Mouse (Mus musculus) heart, embryonic 15.5 days (tissue): ENCODE results near the gene Cdyl. TPM values are rescaled to one million over a fixed set of nuclear protein-coding genes. Genes with fewer than 3 reads are reported as not detected.
A peak's percentile ranks its signal among the peaks of the same experiment; 100 is the strongest.

ENCODE experiments used
- ATAC-seq: fragments of 200-750 bp; cut with Nextera tagmentation; replicated peaks from 2 replicates; pipeline ENCODE4 v1.8.0; 2017; ENCODE audit warnings: low read depth, moderate TSS enrichment; ENCODE audit not compliant: insufficient number of reproducible peaks, insufficient read depth, low FRiP score
- H3K27ac ChIP-seq: fragments of 300-500 bp; sonication (generic); 2 replicates; pipeline ENCODE4 v1.5.1; 2015; ENCODE audit warnings: mild to moderate bottlenecking, inconsistent platforms
- H3K27me3 ChIP-seq: fragments of 300-500 bp; sonication (generic); 2 replicates; pipeline ENCODE4 v1.6.1; 2015; ENCODE audit warnings: inconsistent platforms
- H3K36me3 ChIP-seq: fragments of 300-500 bp; sonication (generic); 2 replicates; pipeline ENCODE4 v1.6.1; 2015; ENCODE audit warnings: mild to moderate bottlenecking, inconsistent platforms
- H3K4me1 ChIP-seq: fragments of 300-500 bp; sonication (generic); replicated peaks from 2 replicates; pipeline ENCODE4 v1.6.1; 2015; ENCODE audit warnings: inconsistent platforms
- H3K4me2 ChIP-seq: fragments of 300-500 bp; sonication (generic); 2 replicates; pipeline ENCODE4 v1.6.1; 2015; ENCODE audit warnings: inconsistent platforms, mild to moderate bottlenecking, moderate library complexity
- H3K4me3 ChIP-seq: fragments of 300-500 bp; sonication (generic); 2 replicates; pipeline ENCODE4 v1.5.1; 2015; ENCODE audit warnings: mild to moderate bottlenecking, inconsistent platforms
- H3K9ac ChIP-seq: fragments of 300-500 bp; sonication (generic); 2 replicates; pipeline ENCODE4 v1.6.1; 2015; ENCODE audit warnings: mild to moderate bottlenecking, inconsistent platforms
- H3K9me3 ChIP-seq: fragments of 300-500 bp; sonication (generic); replicated peaks from 2 replicates; pipeline ENCODE4 v1.6.1; 2016; ENCODE audit warnings: inconsistent platforms
- WGBS: fragments of 180-500 bp; shearing (Covaris S2); methylation state at CpG from one replicate; pipeline ENCODE4 v1.1.7; 2015; ENCODE audit warnings: mixed read lengths; 5-methylcytosine and 5-hydroxymethylcytosine counted together
- polyA plus RNA-seq: library from polyadenylated mRNA; unstranded; fragments of >200 nt; fragmentation: Nextera tagmentation; extraction: Ambion mirVana; gene quantifications from 2 replicates; pipeline ENCODE4 v1.2.1, GENCODE M21; 2015

Gene Cdyl
- polyA plus RNA-seq, 1 experiment from 2014 or later, result 10.0 TPM

- Histone ChIP-seq H3K9me3 (no peaks in the 10 kb centered on the region), H3K27ac (peak overlapping the region; percentile 96), H3K4me3 (peak overlapping the region; percentile 81), H3K4me2 (peak overlapping the region; percentile 91), H3K36me3 (no peaks in the 10 kb centered on the region), H3K27me3 (no peaks in the 10 kb centered on the region; the same call in 1 of the 2 replicates), H3K9ac (peak overlapping the region; percentile 94), H3K4me1 (peaks cover 23% of the 10 kb centered on the region)
- peak; percentile 45 for ATAC-seq
- WGBS, result under 1% methylated on average over 62 of the region's 93 CpGs
Measured at GRCm38 (mm10) chr13:35741620-35742421, 82.2 kb downstream of the Cdyl start.

GRCm38 (mm10) chr13:35742696-35743095 is 83.1 kb downstream of the Cdyl start:
- Histone ChIP-seq H3K9me3 (peaks cover 7% of the 10 kb centered on the region; the same call in 1 of the 2 replicates), H3K27me3 (no peaks in the 10 kb centered on the region; the same call in 1 of the 2 replicates), H3K4me3 (peak overlapping the region; percentile 81), H3K9ac (peak overlapping the region; percentile 94), H3K4me2 (peak overlapping the region; percentile 91), H3K4me1 (peaks cover 23% of the 10 kb centered on the region), H3K36me3 (no peaks in the 10 kb centered on the region), H3K27ac (0 out of 2 replicates have a peak overlapping the region, but pooled peaks have one; percentile 96)
- no peak for ATAC-seq
- 25% methylated on average over 4 of the region's 4 CpGs for WGBS

- Histone ChIP-seq H3K27me3 (no peaks in the 10 kb centered on the region; the same call in 1 of the 2 replicates), H3K4me3 (peak overlapping the region; percentile 81), H3K36me3 (no peaks in the 10 kb centered on the region), H3K27ac (no peak overlapping the region), H3K4me2 (peak overlapping the region; percentile 91), H3K4me1 (peaks cover 23% of the 10 kb centered on the region), H3K9ac (no peak overlapping the region), H3K9me3 (peaks cover 7% of the 10 kb centered on the region; the same call in 1 of the 2 replicates)
- 32% methylated on average over 1 of the region's 1 CpGs for WGBS
- no peak for ATAC-seq
Measured at GRCm38 (mm10) chr13:35743196-35743595, 83.6 kb downstream of the Cdyl start.

- no peak for ATAC-seq
- no peak overlapping the region for H3K9ac ChIP-seq
- no peak overlapping the region for H3K27ac ChIP-seq
- H3K4me1 ChIP-seq, result peaks cover 11% of the 10 kb centered on the region
- no peaks in the 10 kb centered on the region for H3K36me3 ChIP-seq
- peaks cover 7% of the 10 kb centered on the region; the same call in 1 of the 2 replicates for H3K9me3 ChIP-seq
- H3K27me3 ChIP-seq, result no peaks in the 10 kb centered on the region
- H3K4me3 ChIP-seq, result no peak overlapping the region
- no peak overlapping the region for H3K4me2 ChIP-seq
- WGBS, result 85% methylated on average over 4 of the region's 4 CpGs
Measured at GRCm38 (mm10) chr13:35749194-35749593, 89.6 kb downstream of the Cdyl start.

GRCm38 (mm10) chr13:35749680-35750079 is 90.0 kb downstream of the Cdyl start:
- H3K4me2 ChIP-seq, result no peak overlapping the region
- no peak overlapping the region for H3K27ac ChIP-seq
- no peak overlapping the region for H3K9ac ChIP-seq
- peaks cover 15% of the 10 kb centered on the region for H3K4me1 ChIP-seq
- H3K27me3 ChIP-seq, result no peaks in the 10 kb centered on the region
- no peaks in the 10 kb centered on the region for H3K36me3 ChIP-seq
- peaks cover 7% of the 10 kb centered on the region; the same call in 1 of the 2 replicates for H3K9me3 ChIP-seq
- H3K4me3 ChIP-seq, result no peak overlapping the region
- 71% methylated on average over 5 of the region's 5 CpGs for WGBS
- ATAC-seq, result no peak

GRCm38 (mm10) chr13:35752046-35752445 is 92.4 kb downstream of the Cdyl start:
- 71% methylated on average over 7 of the region's 7 CpGs for WGBS
- peaks cover 6% of the 10 kb centered on the region; the same call in 1 of the 2 replicates for H3K9me3 ChIP-seq

GRCm38 (mm10) chr13:35755002-35755401 is 95.4 kb downstream of the Cdyl start:
- ATAC-seq, result no peak
- no peak overlapping the region for H3K9ac ChIP-seq
- peaks cover 36% of the 10 kb centered on the region for H3K4me1 ChIP-seq
- H3K27me3 ChIP-seq, result no peaks in the 10 kb centered on the region
- no peak overlapping the region for H3K4me3 ChIP-seq
- H3K27ac ChIP-seq, result no peak overlapping the region
- H3K9me3 ChIP-seq, result no peaks in the 10 kb centered on the region
- 85% methylated on average over 6 of the region's 6 CpGs for WGBS
- no peaks in the 10 kb centered on the region for H3K36me3 ChIP-seq
- H3K4me2 ChIP-seq, result no peak overlapping the region

More at GRCm38 (mm10) chr13:35752046-35752445, 92.4 kb downstream of the Cdyl start:
- no peaks in the 10 kb centered on the region for H3K36me3 ChIP-seq
- H3K4me1 ChIP-seq, result peaks cover 28% of the 10 kb centered on the region
- H3K27ac ChIP-seq, result no peak overlapping the region
- H3K4me3 ChIP-seq, result no peak overlapping the region
- no peak for ATAC-seq
- H3K9ac ChIP-seq, result no peak overlapping the region
- no peaks in the 10 kb centered on the region for H3K27me3 ChIP-seq
- H3K4me2 ChIP-seq, result no peak overlapping the region

GRCm38 (mm10) chr13:35755655-35756283 is 96.1 kb downstream of the Cdyl start:
- peaks cover 36% of the 10 kb centered on the region for H3K4me1 ChIP-seq
- no peaks in the 10 kb centered on the region for H3K36me3 ChIP-seq
- H3K9me3 ChIP-seq, result no peaks in the 10 kb centered on the region
- no peak overlapping the region for H3K27ac ChIP-seq
- no peak for ATAC-seq
- 71% methylated on average over 8 of the region's 8 CpGs for WGBS
- no peaks in the 10 kb centered on the region for H3K27me3 ChIP-seq
- no peak overlapping the region for H3K9ac ChIP-seq
- H3K4me3 ChIP-seq, result no peak overlapping the region
- H3K4me2 ChIP-seq, result no peak overlapping the region

- 78% methylated on average over 21 of the region's 21 CpGs for WGBS
- no peak for ATAC-seq
- Histone ChIP-seq H3K4me1 (peaks cover 36% of the 10 kb centered on the region), H3K4me2 (no peak overlapping the region), H3K36me3 (no peaks in the 10 kb centered on the region), H3K27me3 (no peaks in the 10 kb centered on the region), H3K4me3 (no peak overlapping the region), H3K9ac (no peak overlapping the region), H3K9me3 (no peaks in the 10 kb centered on the region), H3K27ac (no peak overlapping the region)
Measured at GRCm38 (mm10) chr13:35756393-35757338, 97.0 kb downstream of the Cdyl start.

GRCm38 (mm10) chr13:35760372-35760771 is 100.7 kb downstream of the Cdyl start:
- no peak for ATAC-seq
- Histone ChIP-seq H3K27me3 (no peaks in the 10 kb centered on the region), H3K9ac (no peak overlapping the region), H3K4me3 (no peak overlapping the region), H3K4me1 (peaks cover 25% of the 10 kb centered on the region), H3K4me2 (no peak overlapping the region), H3K27ac (no peak overlapping the region), H3K9me3 (no peaks in the 10 kb centered on the region), H3K36me3 (no peaks in the 10 kb centered on the region)
- 76% methylated on average over 2 of the region's 2 CpGs for WGBS

- no peaks in the 10 kb centered on the region for H3K27me3 ChIP-seq
- no peak overlapping the region for H3K9ac ChIP-seq
- no peak for ATAC-seq
- H3K4me2 ChIP-seq, result no peak overlapping the region
- no peak overlapping the region for H3K4me3 ChIP-seq
- no peaks in the 10 kb centered on the region for H3K36me3 ChIP-seq
- H3K4me1 ChIP-seq, result peaks cover 33% of the 10 kb centered on the region
- WGBS, result 32% methylated on average over 3 of the region's 3 CpGs
- no peaks in the 10 kb centered on the region for H3K9me3 ChIP-seq
- H3K27ac ChIP-seq, result peak overlapping the region; percentile 83
Measured at GRCm38 (mm10) chr13:35764559-35764958, 104.9 kb downstream of the Cdyl start.
